Mouse (Mus musculus) gastrocnemius, adult 2 months (tissue): Measurements from ENCODE around the gene Tlk1. TPM values are rescaled to one million over a fixed set of nuclear protein-coding genes. Genes with fewer than 3 reads are reported as not detected.
A peak's percentile ranks its signal among the peaks of the same experiment; 100 is the strongest.

Experiments
- DNase-seq: peaks from one replicate; pipeline ENCODE4 v3.0.0; 2022
- H3K27ac ChIP-seq: fragments of 200-600 bp; 2 replicates; pipeline ENCODE4 v1.8.1; 2022; ENCODE audit warnings: mild to moderate bottlenecking
- H3K4me3 ChIP-seq: fragments of 200-600 bp; 2 replicates; pipeline ENCODE4 v1.8.1; 2022; ENCODE audit warnings: mild to moderate bottlenecking, moderate library complexity
- CTCF ChIP-seq: fragments of 200-600 bp; IDR thresholded peaks from 2 replicates; pipeline ENCODE4 v1.8.1; 2022; ENCODE audit warnings: antibody characterized with exemption, mild to moderate bottlenecking, moderate library complexity
- intact Hi-C: fragments of 180-260 bp; cut with DNase I; formaldehyde crosslinking; loops from one replicate; pipeline ENCODE4 v1.15.1; 2025
- total RNA-seq, 2 experiments: library from RNA; stranded (reverse); gene quantifications; 2 replicates each; pipeline ENCODE4 v1.2.3; 2021

Gene Tlk1
- total RNA-seq, 2 experiments from 2014 or later = 39.1 to 46.5 TPM

DNA sequence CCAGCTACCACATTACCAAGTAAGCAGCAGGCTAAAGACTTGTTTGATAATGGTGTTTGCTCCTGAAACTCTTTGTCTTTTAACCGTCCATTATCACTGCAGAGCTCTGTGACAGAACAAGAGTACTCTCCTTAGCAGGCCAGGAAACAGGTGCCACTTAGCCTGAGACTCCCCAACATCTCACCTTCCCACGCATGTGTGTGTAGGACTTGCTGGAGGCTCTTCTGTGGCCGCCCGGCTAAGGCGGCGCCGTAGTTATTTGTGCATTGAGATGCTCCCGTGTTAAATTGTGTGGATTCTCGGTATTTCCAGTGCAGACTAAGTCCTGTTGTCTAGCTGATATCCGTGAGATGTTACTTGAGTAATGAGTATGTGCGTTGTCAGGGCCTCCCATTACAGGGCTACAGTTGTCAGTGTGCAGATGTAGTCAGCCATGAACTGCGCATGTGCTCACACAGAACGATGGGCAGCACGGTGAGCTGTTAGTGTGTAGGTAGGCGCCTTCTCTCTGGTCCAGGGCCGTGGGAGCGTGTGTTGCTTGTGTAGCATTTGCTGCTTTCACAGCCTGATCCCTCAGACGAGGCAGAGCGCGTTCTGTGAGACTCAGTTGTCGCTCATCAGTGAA lies 137.0 kb downstream of the Tlk1 start:
- no peak for DNase-seq
- intact Hi-C loops = no loop called here
- H3K27ac ChIP-seq = no peak overlapping the region
- no peak for TF ChIP-seq CTCF
- no peak overlapping the region for H3K4me3 ChIP-seq

DNA sequence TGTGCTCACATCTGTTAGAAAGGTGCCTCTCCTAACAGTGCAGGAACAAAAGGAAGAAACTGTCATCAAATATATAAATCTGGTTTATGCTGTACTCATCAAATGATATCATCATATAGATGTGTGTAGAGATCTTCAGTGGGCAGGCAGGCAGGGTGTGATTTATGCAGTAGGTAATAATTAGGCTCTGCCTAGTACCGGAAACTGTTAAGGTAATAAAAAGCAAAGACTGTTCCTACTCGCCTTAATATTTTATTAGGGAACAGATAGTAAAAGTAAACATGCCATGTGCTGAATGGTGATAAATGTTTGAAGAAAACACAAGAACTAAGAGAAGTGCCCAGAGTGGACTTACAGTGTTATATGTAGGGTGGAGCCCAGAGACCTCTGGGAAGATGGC lies 143.2 kb downstream of the Tlk1 start:
- Histone ChIP-seq H3K4me3 (no peak overlapping the region), H3K27ac (no peak overlapping the region)
- TF ChIP-seq CTCF = no peak
- no peak for DNase-seq
- intact Hi-C loops = no loop called here

DNA sequence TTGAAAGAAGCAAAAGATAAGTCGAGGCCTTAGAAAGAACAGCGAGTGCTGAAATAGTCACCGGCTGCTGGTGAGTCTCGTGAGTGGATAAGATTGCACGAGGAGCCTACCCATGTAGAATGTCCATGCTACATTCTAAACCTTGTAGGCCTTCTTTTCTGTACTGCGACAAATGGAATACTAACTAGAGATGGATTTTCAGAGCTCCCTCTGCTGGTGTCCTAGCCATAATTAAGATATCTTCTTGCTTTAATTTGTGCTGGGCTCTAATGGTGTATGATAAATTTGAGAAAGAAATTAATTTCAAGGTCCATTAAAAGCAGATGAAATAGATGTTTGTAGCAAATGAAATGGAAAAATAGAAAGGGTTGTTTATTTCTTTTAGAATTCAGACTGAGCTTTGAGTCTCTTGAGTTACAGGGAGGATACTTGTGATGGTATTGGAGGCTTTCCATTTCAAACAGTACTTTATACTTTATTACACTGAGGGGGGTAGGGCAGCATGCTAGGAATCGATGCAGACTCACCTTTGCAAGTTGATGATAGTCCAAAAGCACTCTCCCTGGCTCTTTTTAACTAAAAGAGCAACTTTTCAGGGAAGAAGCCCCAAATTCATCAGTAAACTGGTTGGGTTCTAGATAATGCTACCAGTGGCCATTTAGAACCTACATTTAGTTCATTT lies 151.9 kb downstream of the Tlk1 start:
- intact Hi-C loops = no loop called here
- TF ChIP-seq CTCF = peak; percentile 41
- Histone ChIP-seq H3K4me3 (no peak overlapping the region), H3K27ac (no peak overlapping the region)
- DNase-seq = no peak

DNA sequence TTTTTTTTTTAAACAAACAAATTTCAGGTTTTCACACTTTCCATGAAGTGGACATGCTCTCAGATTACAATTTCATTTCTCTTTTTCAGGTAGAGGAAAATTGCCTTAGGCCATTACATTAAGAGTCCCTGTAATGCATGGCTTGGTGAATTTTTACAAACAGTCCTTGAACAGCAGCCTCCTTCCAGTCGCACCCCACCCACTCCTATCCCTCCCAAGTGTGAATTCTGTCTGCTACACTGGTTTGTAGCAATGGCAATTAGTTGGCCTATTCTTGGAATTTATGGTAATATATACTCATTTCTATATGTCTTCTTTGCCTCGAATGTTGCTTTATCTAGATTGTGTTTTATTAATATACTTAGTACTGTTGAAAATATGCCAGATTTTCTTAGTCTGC lies 153.1 kb downstream of the Tlk1 start:
- no peak for DNase-seq
- intact Hi-C loops = no loop called here
- no peak for TF ChIP-seq CTCF
- H3K27ac ChIP-seq = no peak overlapping the region
- H3K4me3 ChIP-seq = no peak overlapping the region

DNA sequence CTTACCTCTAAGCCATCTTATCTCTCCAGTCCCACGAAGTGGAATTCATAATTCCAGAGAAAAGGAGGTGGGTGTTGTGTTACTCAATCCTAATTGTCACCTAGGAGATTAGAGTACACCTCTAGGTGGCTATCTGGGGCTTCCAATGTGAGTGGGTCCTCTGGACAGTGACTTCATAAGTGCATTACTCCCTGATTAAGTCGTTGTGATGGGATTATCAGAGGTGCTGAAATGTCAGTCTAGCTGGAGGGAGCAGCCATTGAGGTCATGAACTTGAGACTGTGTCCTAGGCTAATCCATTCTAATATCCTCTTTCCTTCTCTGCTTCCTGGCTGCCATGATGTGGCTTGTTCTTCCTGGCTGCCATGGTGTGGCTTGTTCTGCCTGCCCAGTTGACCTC lies 155.6 kb downstream of the Tlk1 start:
- no peak for TF ChIP-seq CTCF
- Histone ChIP-seq H3K27ac (no peak overlapping the region), H3K4me3 (no peak overlapping the region)
- intact Hi-C loops = no loop called here
- DNase-seq = no peak

DNA sequence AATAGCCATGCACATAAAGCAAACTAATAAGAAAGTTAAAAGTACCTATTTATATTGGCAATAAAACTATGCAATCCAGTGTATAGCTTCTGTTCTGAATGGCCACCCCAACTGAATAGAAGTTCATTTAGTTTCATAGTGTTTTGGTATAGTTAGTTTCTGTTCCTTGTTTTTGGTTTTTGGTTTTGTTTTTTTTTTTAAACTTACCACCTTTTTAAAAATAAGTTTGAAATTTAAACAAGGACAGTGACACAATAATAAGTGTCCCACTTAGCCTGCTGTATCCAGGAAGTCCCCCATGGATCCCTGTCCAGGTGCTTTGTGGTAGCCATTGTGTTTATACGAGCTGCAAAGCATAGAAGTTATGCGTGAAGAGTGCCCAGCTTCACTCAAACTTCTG lies 156.3 kb downstream of the Tlk1 start:
- intact Hi-C loops = no loop called here
- no peak for TF ChIP-seq CTCF
- no peak for DNase-seq
- Histone ChIP-seq H3K4me3 (no peak overlapping the region), H3K27ac (no peak overlapping the region)

DNA sequence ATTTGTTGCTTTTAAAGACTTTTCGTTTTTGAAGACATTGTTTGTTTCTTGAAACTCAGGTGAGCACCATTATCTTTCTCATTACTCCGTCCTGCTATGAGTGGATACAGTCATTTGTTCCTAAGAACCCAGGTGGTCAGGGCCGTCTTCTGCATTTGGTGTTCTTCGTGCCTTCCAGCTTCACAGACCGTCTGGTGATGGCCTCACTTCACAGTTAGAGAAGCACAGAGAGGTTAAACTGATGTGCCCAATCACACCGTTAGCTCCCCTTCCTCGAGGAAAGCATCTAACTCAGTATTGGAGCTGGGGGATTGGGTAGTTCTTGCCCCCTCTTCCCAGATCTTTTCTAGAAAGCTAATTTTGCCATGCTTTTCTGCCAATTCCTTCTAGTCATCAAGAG lies 158.5 kb downstream of the Tlk1 start:
- intact Hi-C loops = no loop called here
- no peak for TF ChIP-seq CTCF
- DNase-seq = no peak
- H3K27ac ChIP-seq = no peak overlapping the region
- H3K4me3 ChIP-seq = no peak overlapping the region

DNA sequence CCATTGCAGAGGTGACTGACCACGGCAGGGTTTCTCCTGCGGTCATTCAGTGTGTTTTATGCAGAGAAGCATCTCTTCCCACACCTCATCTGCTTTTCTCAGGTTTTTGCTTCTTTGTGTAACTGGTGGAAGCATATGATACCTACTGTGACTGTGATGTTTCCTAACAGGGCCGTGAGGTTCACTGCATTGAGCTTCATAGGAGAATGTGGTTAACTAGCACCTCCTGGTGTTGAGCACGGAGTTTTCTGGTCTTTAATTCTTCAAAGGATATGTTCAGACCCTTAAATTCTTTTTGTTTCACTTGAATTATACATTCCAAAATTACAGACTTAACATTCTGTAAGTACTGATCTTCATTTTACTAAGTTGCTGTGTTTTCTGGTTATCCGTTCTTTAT lies 161.8 kb downstream of the Tlk1 start:
- no peak for DNase-seq
- Histone ChIP-seq H3K4me3 (peak overlapping the region; percentile 4; the same call in 1 of the 2 replicates), H3K27ac (no peak overlapping the region)
- intact Hi-C loops = no loop called here
- TF ChIP-seq CTCF = no peak

Other genes starting within 250 kb of the Tlk1 start
- gene Gorasp2, start 164.2 kb downstream of the Tlk1 start, total RNA-seq = 10 to 100 TPM; 77.9 to 78.6 TPM
- not detected for gene Gm26558, start 163.6 kb downstream of the Tlk1 start, total RNA-seq
- 1 to 10 TPM; 4.2 to 6.2 TPM for gene Dcaf17, start 229.6 kb upstream of the Tlk1 start, total RNA-seq
- 1 to 10 TPM; 5.0 to 6.4 TPM for gene Mettl8, start 229.9 kb upstream of the Tlk1 start, total RNA-seq